ENCODE assay signal across 8 mouse cellular contexts in the genomic region with DNA sequence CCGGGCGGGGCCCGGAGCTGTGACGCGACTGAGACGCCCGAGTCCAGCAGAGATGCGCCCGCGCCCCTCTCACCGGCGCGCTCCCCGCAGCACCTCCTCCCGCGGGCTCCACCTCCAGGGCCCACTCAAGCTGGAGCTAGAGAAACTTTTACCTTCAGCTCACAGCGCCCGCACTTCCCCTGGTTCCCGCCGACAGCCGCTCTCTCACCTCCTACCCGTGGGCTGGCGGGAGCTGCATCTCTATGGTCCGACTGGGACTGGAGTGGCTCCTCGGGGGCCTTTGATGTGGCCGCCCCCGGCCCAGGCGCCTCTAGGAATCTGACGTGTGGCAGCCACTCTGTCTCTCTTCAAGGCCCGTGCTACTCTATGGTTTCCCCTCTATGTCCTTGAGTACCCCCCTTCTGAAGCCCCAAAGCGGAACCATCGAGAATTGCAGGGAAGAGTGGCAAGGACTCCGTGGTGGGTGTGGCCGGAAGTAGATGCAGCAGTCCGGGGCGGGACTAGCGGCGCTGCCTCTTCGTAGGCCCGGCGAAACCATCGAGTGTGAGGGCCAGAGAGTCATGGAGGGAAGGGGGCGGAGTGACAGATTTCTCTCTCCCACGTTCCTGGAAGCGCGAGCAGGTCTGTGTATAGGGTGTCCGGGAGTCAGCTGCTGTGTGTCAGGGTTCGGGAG. TPM values are rescaled to one million over a fixed set of nuclear protein-coding genes. Genes with fewer than 3 reads are reported as not detected.
DNase-seq lines count a peak whose midpoint lies in the region; ATAC-seq and TF ChIP-seq lines count a peak whose summit lies in the region.

TSS of gene Zfp142 (minus strand) at position 474 of the 673 bp plus-strand sequence.
TSS of gene Bcs1l (plus strand) at position 517 of the 673 bp plus-strand sequence.

- no peak for TF ChIP-seq CTCF in G1E (IDR thresholded peaks at IDR 0.05; ENCODE audit: low read depth, low read length)
- peak; percentile 65 for TF ChIP-seq CTCF in layer of hippocampus, adult 2 months (conservative IDR thresholded peaks at IDR 0.05)
- peak; percentile 43 for TF ChIP-seq CTCF in lung, embryonic 14.5 days (IDR thresholded peaks at IDR 0.05; ENCODE audit: low read depth)
- TF ChIP-seq CTCF in olfactory bulb, adult 2 months (IDR thresholded peaks at IDR 0.05; ENCODE audit: insufficient read depth, low read depth, low read length): peak; percentile 12; the same call in 1 of the 2 replicates
- TF ChIP-seq CTCF in thymus, adult 2 months (IDR thresholded peaks at IDR 0.05; ENCODE audit: borderline replicate concordance, control insufficient read depth, extremely low read depth, insufficient read depth, low read length, poor library complexity): no peak

- peak; percentile 98 for DNase-seq in G1E (ENCODE audit: low spot score)
- peak; percentile 98 to 100 for DNase-seq in cerebellum, adult 18-20 months
- peak; percentile 99 for DNase-seq in heart, postnatal 36 days
- peak; percentile 99 to 100 for DNase-seq in layer of hippocampus, adult 2 months (ENCODE audit: low spot score in 2 of 2)
- DNase-seq in lung, embryonic 14.5 days: peak; percentile 99
- DNase-seq in thymus, adult 2 months: peak; percentile 100

- WGBS in forebrain, embryonic 16.5 days: under 1% methylated on average over 45 of the region's 48 CpGs
- under 1% methylated on average over 48 of the region's 48 CpGs for WGBS in lung, embryonic 14.5 days
- under 1% methylated on average over 48 of the region's 48 CpGs for WGBS in olfactory bulb, adult 2 months
- under 1% methylated on average over 48 of the region's 48 CpGs for WGBS in thymus, adult 2 months

- H3K9me3 ChIP-seq in G1E (replicated peaks): no peaks in the 10 kb centered on the region
- no peaks in the 10 kb centered on the region for H3K9me3 ChIP-seq in forebrain, embryonic 16.5 days (ENCODE audit: control insufficient read depth, low read length)
- no peaks in the 10 kb centered on the region for H3K9me3 ChIP-seq in lung, embryonic 14.5 days (ENCODE audit: low read depth, low read length)

- peak; percentile 97 for ATAC-seq in G1E (ENCODE audit: extremely low read depth, insufficient number of reproducible peaks, low FRiP score, poor library complexity, severe bottlenecking)
- ATAC-seq in forebrain, embryonic 16.5 days: peak; percentile 99
- ATAC-seq in lung, embryonic 14.5 days (ENCODE audit: insufficient read depth): peak; percentile 99

- no peaks in the 10 kb centered on the region for H3K27me3 ChIP-seq in G1E (ENCODE audit: insufficient read depth, low read length)
- no peaks in the 10 kb centered on the region for H3K27me3 ChIP-seq in forebrain, embryonic 16.5 days (replicated peaks; ENCODE audit: control insufficient read depth, insufficient read depth, low read length)
- no peaks in the 10 kb centered on the region for H3K27me3 ChIP-seq in lung, embryonic 14.5 days (ENCODE audit: insufficient read depth, low read length)
- no peaks in the 10 kb centered on the region for H3K27me3 ChIP-seq in thymus, adult 2 months (ENCODE audit: control insufficient read depth, insufficient read depth, low read length)

- peak within 1 kb of the TSS; percentile 72 for H3K9ac ChIP-seq in forebrain, embryonic 16.5 days (replicated peaks; ENCODE audit: low read depth, low read length)
- H3K9ac ChIP-seq in lung, embryonic 14.5 days: peak within 1 kb of the TSS; percentile 85

- H3K36me3 ChIP-seq in G1E (replicated peaks): peaks cover 63% of the 10 kb centered on the region
- H3K36me3 ChIP-seq in forebrain, embryonic 16.5 days (ENCODE audit: control insufficient read depth, insufficient read depth): peaks cover 18% of the 10 kb centered on the region
- peaks cover 38% of the 10 kb centered on the region for H3K36me3 ChIP-seq in lung, embryonic 14.5 days (ENCODE audit: insufficient read depth)
- no peaks in the 10 kb centered on the region for H3K36me3 ChIP-seq in thymus, adult 2 months (ENCODE audit: control insufficient read depth, insufficient read depth, low read length)

- TF ChIP-seq POLR2A in olfactory bulb, adult 2 months (IDR thresholded peaks at IDR 0.05; ENCODE audit: insufficient read depth, low read depth, low read length): peak; percentile 52; the same call in 1 of the 2 replicates
- peak; percentile 83 for TF ChIP-seq POLR2A in thymus, adult 2 months (IDR thresholded peaks at IDR 0.05; ENCODE audit: control insufficient read depth, extremely low read depth, insufficient read depth, low read length, poor library complexity)

- peak within 1 kb of the TSS; percentile 77 for H3K4me3 ChIP-seq in G1E (ENCODE audit: low read depth, low read length)
- H3K4me3 ChIP-seq in forebrain, embryonic 16.5 days (replicated peaks; ENCODE audit: low read length): peak within 1 kb of the TSS; percentile 74
- H3K4me3 ChIP-seq in layer of hippocampus, adult 2 months: peak within 1 kb of the TSS; percentile 84
- H3K4me3 ChIP-seq in lung, embryonic 14.5 days (ENCODE audit: low read depth, low read length): peak within 1 kb of the TSS; percentile 86
- peak within 1 kb of the TSS; percentile 88 for H3K4me3 ChIP-seq in olfactory bulb, adult 2 months (ENCODE audit: insufficient read depth, low read depth, low read length)
- H3K4me3 ChIP-seq in thymus, adult 2 months (ENCODE audit: control insufficient read depth, insufficient read depth, low read length): peak within 1 kb of the TSS; percentile 80

- peaks cover 56% of the 10 kb centered on the region for H3K4me1 ChIP-seq in G1E (ENCODE audit: insufficient read depth, low read depth, low read length)
- H3K4me1 ChIP-seq in forebrain, embryonic 16.5 days (replicated peaks; ENCODE audit: control insufficient read depth, insufficient read depth, low read length): peaks cover 28% of the 10 kb centered on the region
- H3K4me1 ChIP-seq in lung, embryonic 14.5 days (ENCODE audit: insufficient read depth): peaks cover 11% of the 10 kb centered on the region; the same call in 1 of the 2 replicates
- H3K4me1 ChIP-seq in olfactory bulb, adult 2 months (ENCODE audit: control insufficient read depth, insufficient read depth, low read length): peaks cover 8% of the 10 kb centered on the region
- peaks cover 6% of the 10 kb centered on the region for H3K4me1 ChIP-seq in thymus, adult 2 months (replicated peaks; ENCODE audit: control insufficient read depth, insufficient read depth, low read length)

- intact Hi-C loops in heart, postnatal 36 days (cut with DNase I): loop anchor here (5.0 to 10.0 kb wide), 4 partner anchors 77 to 729 kb away; partner anchors contain the start of genes Cnot9, Ctdsp1, Dnpep and Ttll4

- peak within 1 kb of the TSS; percentile 64 for H3K4me2 ChIP-seq in forebrain, embryonic 16.5 days (ENCODE audit: low read length)
- peak within 1 kb of the TSS; percentile 92 for H3K4me2 ChIP-seq in lung, embryonic 14.5 days

- H3K27ac ChIP-seq in forebrain, embryonic 16.5 days (ENCODE audit: low read length): peak within 1 kb of the TSS; percentile 83
- peak within 1 kb of the TSS; percentile 97 for H3K27ac ChIP-seq in layer of hippocampus, adult 2 months
- peak within 1 kb of the TSS; percentile 75 for H3K27ac ChIP-seq in lung, embryonic 14.5 days (ENCODE audit: low read depth)
- peak within 1 kb of the TSS; percentile 89 for H3K27ac ChIP-seq in olfactory bulb, adult 2 months (ENCODE audit: insufficient read depth, low read depth, low read length)
- H3K27ac ChIP-seq in thymus, adult 2 months (ENCODE audit: control insufficient read depth, insufficient read depth, low read length): peak within 1 kb of the TSS; percentile 19

RNA-seq across cellular contexts. Expression of gene Zfp142, which starts in this region (rescaled TPM):
- 48.2 and 50.4 TPM in 2 replicates for total RNA-seq in G1E (2014; fragmentation: Nextera tagmentation)
- total RNA-seq in G1E (2017): 11.4 and 13.1 TPM in 2 replicates
- 9.1 and 12.4 TPM in 2 replicates for polyA plus RNA-seq in G1E (2012)
- polyA plus RNA-seq in forebrain, embryonic 16.5 days (2015; fragmentation: Nextera tagmentation; extraction: Ambion mirVana): 9.7 and 10.3 TPM in 2 replicates
- 10 to 100 TPM in 1 of 2 experiments, 1 to 10 TPM in 1; 8.4 to 10.2 TPM for total RNA-seq in heart, postnatal 36 days (2021)
- total RNA-seq in layer of hippocampus, adult 2 months (2021): 10 to 100 TPM; 30.7 to 30.8 TPM
- 9.9 and 11.6 TPM in 2 replicates for polyA plus RNA-seq in lung, embryonic 14.5 days (2014; fragmentation: Nextera tagmentation; extraction: Ambion mirVana)
- not detected in 2 replicates for polyA plus RNA-seq in olfactory bulb, adult 2 months (2012; ENCODE audit: insufficient read depth, insufficient read length, low replicate concordance, missing spikeins)
- 28.4 and 30.3 TPM in 2 replicates for polyA plus RNA-seq in thymus, adult 2 months (2012; rRNA removed)

RNA-seq across cellular contexts. Expression of gene Bcs1l, which starts in this region (rescaled TPM):
- total RNA-seq in G1E (2014; fragmentation: Nextera tagmentation): 36.5 and 45.8 TPM in 2 replicates
- total RNA-seq in G1E (2017): 25.8 and 26.8 TPM in 2 replicates
- polyA plus RNA-seq in G1E (2012): 3.6 and 4.8 TPM in 2 replicates
- 25.3 and 25.9 TPM in 2 replicates for polyA plus RNA-seq in forebrain, embryonic 16.5 days (2015; fragmentation: Nextera tagmentation; extraction: Ambion mirVana)
- 10 to 100 TPM; 28.7 to 37.0 TPM for total RNA-seq in heart, postnatal 36 days (2021)
- total RNA-seq in layer of hippocampus, adult 2 months (2021): 10 to 100 TPM; 23.7 to 24.8 TPM
- polyA plus RNA-seq in lung, embryonic 14.5 days (2014; fragmentation: Nextera tagmentation; extraction: Ambion mirVana): 17.8 and 21.3 TPM in 2 replicates
- not detected in 2 replicates for polyA plus RNA-seq in olfactory bulb, adult 2 months (2012; ENCODE audit: insufficient read depth, insufficient read length, low replicate concordance, missing spikeins)
- polyA plus RNA-seq in thymus, adult 2 months (2012; rRNA removed): 14.7 and 17.3 TPM in 2 replicates

Comparison
In these comparisons a context has a peak if more than half of its experiments do, and no peak if none do; other contexts are left out.
1. Peak in every context shown above with its lines: DNase-seq, ATAC-seq, H3K4me3 ChIP-seq and H3K27ac ChIP-seq.
2. RNA of gene Zfp142 (polyA plus RNA-seq): 28.4 to 30.3 TPM in thymus, adult 2 months, 9.1 to 12.4 TPM in G1E, 9.9 to 11.6 TPM in lung, embryonic 14.5 days and 9.7 to 10.3 TPM in forebrain, embryonic 16.5 days; not detected in olfactory bulb, adult 2 months; every median in the first group is over 10 times any median in the second.
3. CTCF ChIP-seq: peak in layer of hippocampus, adult 2 months (single experiment), lung, embryonic 14.5 days (single experiment) and olfactory bulb, adult 2 months (single experiment); none in G1E (single experiment) and thymus, adult 2 months (single experiment).
4. H3K27ac ChIP-seq: peak in every context shown above with its lines; median percentile 97 in layer of hippocampus, adult 2 months; 89 in olfactory bulb, adult 2 months; 83 in forebrain, embryonic 16.5 days; 75 in lung, embryonic 14.5 days; 19 in thymus, adult 2 months.